Mouse (Mus musculus): ENCODE measurements around the gene Rabggtb. TPM values are rescaled to one million over a fixed set of nuclear protein-coding genes. Genes with fewer than 3 reads are reported as not detected.

The Rabggtb gene
- total and polyA plus RNA-seq, 3 experiments, result 223 to 316 (median 256) TPM

Other genes starting within 250 kb of the Rabggtb start
- gene St6galnac3, start 187.8 kb downstream of the Rabggtb start, total RNA-seq (2012; rRNA removed), result 0.08 and 0.13 TPM in 2 replicates
- gene St6galnac3, start 187.8 kb downstream of the Rabggtb start, total RNA-seq (2014; rRNA removed), result 0.38 and 0.43 TPM in 2 replicates
- gene St6galnac3, start 187.8 kb downstream of the Rabggtb start, polyA plus RNA-seq (2012; ENCODE audit: insufficient read length, low read depth), result 0.25 and 1.1 TPM in 2 replicates
- 0.13 TPM in 2 replicates for gene Asb17, start 68.8 kb downstream of the Rabggtb start, total RNA-seq (2012; rRNA removed)
- not detected in 2 replicates for gene Asb17, start 68.8 kb downstream of the Rabggtb start, total RNA-seq (2014; rRNA removed)
- gene Asb17, start 68.8 kb downstream of the Rabggtb start, polyA plus RNA-seq (2012; ENCODE audit: insufficient read length, low read depth), result 0.27 TPM in 1 of 2 replicates, not detected in the other
- 0.42 and 0.67 TPM in 2 replicates for gene Msh4, start 6.9 kb downstream of the Rabggtb start, total RNA-seq (2012; rRNA removed)
- 0.16 and 0.41 TPM in 2 replicates for gene Msh4, start 6.9 kb downstream of the Rabggtb start, total RNA-seq (2014; rRNA removed)
- 0.14 and 0.34 TPM in 2 replicates for gene Msh4, start 6.9 kb downstream of the Rabggtb start, polyA plus RNA-seq (2012; ENCODE audit: insufficient read length, low read depth)
- 78.5 and 111 TPM in 2 replicates for gene Acadm, start 31.6 kb upstream of the Rabggtb start, total RNA-seq (2012; rRNA removed)
- 224 and 249 TPM in 2 replicates for gene Acadm, start 31.6 kb upstream of the Rabggtb start, total RNA-seq (2014; rRNA removed)
- 199 and 240 TPM in 2 replicates for gene Acadm, start 31.6 kb upstream of the Rabggtb start, polyA plus RNA-seq (2012; ENCODE audit: insufficient read length, low read depth)
- gene Slc44a5, start 60.4 kb upstream of the Rabggtb start, total RNA-seq (2012; rRNA removed), result not detected in 2 replicates
- gene Slc44a5, start 60.4 kb upstream of the Rabggtb start, total RNA-seq (2014; rRNA removed), result not detected in 2 replicates
- gene Slc44a5, start 60.4 kb upstream of the Rabggtb start, polyA plus RNA-seq (2012; ENCODE audit: insufficient read length, low read depth), result not detected in 2 replicates

All from CH12.LX (cell line).